1 mouse cellular context compared by ENCODE assay signal in the genomic region with DNA sequence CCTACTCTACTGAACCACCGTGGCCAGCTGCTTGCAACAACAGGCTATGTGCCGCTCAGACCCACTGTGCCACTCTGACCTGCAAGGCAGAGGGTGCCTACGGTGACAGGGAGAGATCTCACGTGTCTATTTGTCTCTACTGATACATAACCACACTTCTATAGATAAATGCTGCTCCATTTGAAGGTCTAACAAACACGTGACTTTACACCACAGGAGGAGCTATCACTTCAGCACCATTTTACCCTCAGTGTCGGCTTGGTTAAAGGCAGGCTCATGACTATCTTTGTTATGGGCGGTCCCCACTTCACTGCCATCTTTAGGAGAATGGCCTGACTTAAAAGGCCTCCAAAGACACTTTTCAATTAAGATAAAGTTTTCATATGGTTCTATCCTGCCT.
TF ChIP-seq lines count a peak whose summit lies in the region.

No protein-coding gene starts in this region.

TF ChIP-seq in CH12.LX, 34 proteins besides CTCF, POLR2A, EP300 and RAD21:
- TF ChIP-seq MAZ (IDR thresholded peaks at IDR 0.05; ENCODE audit: low read depth, low read length) (no peak), BHLHE40 (IDR thresholded peaks at IDR 0.05; ENCODE audit: low read depth, low read length) (peak; percentile 46)
